Mouse (Mus musculus) lung, embryonic 14.5 days (tissue): ENCODE measurements around the gene Gsx2. TPM values are rescaled to one million over a fixed set of nuclear protein-coding genes. Genes with fewer than 3 reads are reported as not detected.

Source experiments
- ATAC-seq: fragments of 200-750 bp; cut with Nextera tagmentation; 2 replicates; pipeline ENCODE4 v1.8.0; 2017; ENCODE audit warnings: mild to moderate bottlenecking, moderate TSS enrichment, moderate library complexity; ENCODE audit not compliant: insufficient read depth
- DNase-seq: peaks from one replicate; pipeline ENCODE4 v3.0.0-alpha.2; 2015
- H3K27ac ChIP-seq: fragments of 300-500 bp; sonication (generic); 2 replicates; pipeline ENCODE4 v1.5.1; 2014; ENCODE audit warnings: low read depth, mild to moderate bottlenecking, moderate library complexity
- H3K27me3 ChIP-seq: fragments of 300-500 bp; sonication (generic); 2 replicates; pipeline ENCODE4 v1.6.1; 2014; ENCODE audit warnings: low read length, control low read depth; ENCODE audit not compliant: insufficient read depth
- H3K36me3 ChIP-seq: fragments of 300-500 bp; sonication (generic); 2 replicates; pipeline ENCODE4 v1.6.1; 2014; ENCODE audit warnings: control low read depth; ENCODE audit not compliant: insufficient read depth
- H3K4me1 ChIP-seq: fragments of 300-500 bp; sonication (generic); 2 replicates; pipeline ENCODE4 v1.6.1; 2014; ENCODE audit warnings: antibody characterized with exemption, control low read depth; ENCODE audit not compliant: insufficient read depth
- H3K4me2 ChIP-seq: fragments of 300-500 bp; sonication (generic); 2 replicates; pipeline ENCODE4 v1.6.1; 2014; ENCODE audit warnings: mild to moderate bottlenecking
- H3K4me3 ChIP-seq: fragments of 300-500 bp; sonication (generic); 2 replicates; pipeline ENCODE4 v1.5.1; 2014; ENCODE audit warnings: low read depth, low read length
- H3K9ac ChIP-seq: fragments of 300-500 bp; sonication (generic); 2 replicates; pipeline ENCODE4 v1.6.1; 2014
- H3K9me3 ChIP-seq: fragments of 300-500 bp; sonication (generic); 2 replicates; pipeline ENCODE4 v1.6.1; 2016; ENCODE audit warnings: low read depth, low read length, control low read depth
- CTCF ChIP-seq: IDR thresholded peaks from 2 replicates; pipeline ENCODE4 v1.5.1; 2016; ENCODE audit warnings: antibody characterized with exemption, low read depth
- WGBS: fragments of 180-500 bp; shearing (Covaris S2); extraction: QIAGEN DNeasy Blood & Tissue Kit; methylation state at CpG from one replicate; pipeline ENCODE4 v1.1.7; 2014; 5-methylcytosine and 5-hydroxymethylcytosine counted together
- polyA plus RNA-seq: library from polyadenylated mRNA; unstranded; fragments of >200 nt; fragmentation: Nextera tagmentation; extraction: Ambion mirVana; gene quantifications from 2 replicates; pipeline ENCODE4 v1.2.1, GENCODE M21; 2014

Gene Gsx2
- polyA plus RNA-seq, 1 experiment from 2014 or later: not detected

DNA sequence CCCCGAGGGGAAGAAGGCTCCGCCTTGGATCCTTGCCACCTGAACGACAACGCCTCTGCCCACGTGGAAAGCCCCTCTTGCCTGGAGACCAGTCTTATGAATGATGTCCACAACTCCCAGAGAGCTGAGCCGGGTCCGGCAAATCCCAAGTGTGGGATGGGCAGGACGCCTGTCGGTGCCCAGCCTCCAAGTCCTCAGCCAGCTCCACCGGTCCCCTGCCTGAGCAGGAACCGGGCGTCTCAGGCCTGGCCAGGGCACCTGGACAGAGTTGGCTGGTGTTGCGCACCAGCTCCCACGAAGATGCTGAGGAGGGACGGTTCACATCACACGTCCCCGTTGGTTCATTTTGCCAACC, 10.1 kb downstream of the Gsx2 start:
- TF ChIP-seq CTCF: no peak
- no peaks in the 10 kb centered on the region for H3K4me1 ChIP-seq
- DNase-seq (no peak), ATAC-seq (no peak)
- H3K9ac ChIP-seq: no peak overlapping the region
- no peaks in the 10 kb centered on the region for H3K9me3 ChIP-seq
- H3K36me3 ChIP-seq: no peaks in the 10 kb centered on the region
- H3K4me3 ChIP-seq: no peak overlapping the region
- whole genome bisulfite sequencing: 3% methylated on average over 17 of the region's 17 CpGs
- no peak overlapping the region for H3K27ac ChIP-seq
- no peak overlapping the region for H3K4me2 ChIP-seq
- H3K27me3 ChIP-seq: peaks cover 79% of the 10 kb centered on the region

DNA sequence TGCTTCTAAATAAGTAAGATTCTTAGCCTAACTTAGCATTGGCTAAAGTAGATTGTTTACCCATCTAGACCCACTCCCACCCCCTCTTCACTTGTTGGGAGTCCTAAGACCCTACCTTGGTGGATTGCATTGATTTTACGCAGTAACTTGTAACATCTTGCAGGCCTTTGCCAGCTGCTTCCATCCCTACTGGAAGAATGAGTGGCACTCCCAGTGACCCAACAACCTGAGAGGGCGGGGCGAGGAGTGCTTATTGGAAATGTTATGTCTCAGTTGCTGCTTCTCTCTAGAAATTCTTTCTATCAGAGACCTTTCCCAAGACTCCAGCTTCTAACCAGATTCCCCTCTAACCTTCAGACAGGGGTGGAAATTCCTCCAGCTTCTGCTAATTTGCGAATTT, 10.5 kb downstream of the Gsx2 start:
- H3K9ac ChIP-seq: no peak overlapping the region
- no peak overlapping the region for H3K4me2 ChIP-seq
- TF ChIP-seq CTCF: no peak
- no peak for ATAC-seq
- no peak for DNase-seq
- H3K36me3 ChIP-seq: no peaks in the 10 kb centered on the region
- WGBS: 8% methylated on average over 4 of the region's 4 CpGs
- H3K4me1 ChIP-seq: no peaks in the 10 kb centered on the region
- no peak overlapping the region for H3K4me3 ChIP-seq
- H3K27me3 ChIP-seq: peaks cover 75% of the 10 kb centered on the region
- H3K9me3 ChIP-seq: no peaks in the 10 kb centered on the region
- no peak overlapping the region for H3K27ac ChIP-seq

DNA sequence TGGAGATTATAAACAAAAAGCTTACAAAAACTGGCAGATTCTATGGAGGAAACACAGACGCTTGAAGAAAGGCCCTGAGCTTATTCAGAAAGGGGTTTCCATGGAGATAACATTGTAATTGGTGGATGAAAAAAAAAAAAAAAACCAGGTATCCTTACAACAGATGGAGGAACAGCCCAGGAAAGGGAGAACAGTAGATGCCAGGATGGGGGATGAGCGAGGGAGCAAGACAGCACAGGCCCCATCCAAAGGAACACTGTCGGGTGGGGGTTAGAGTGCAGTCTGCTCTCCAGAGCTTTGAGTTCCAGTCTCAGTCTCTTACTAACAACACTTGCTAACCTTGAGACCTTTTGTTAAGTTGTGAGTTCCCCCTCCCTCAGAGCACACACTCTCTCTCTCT, 31.1 kb downstream of the Gsx2 start:
- no peak for TF ChIP-seq CTCF
- H3K4me2 ChIP-seq: no peak overlapping the region
- H3K9me3 ChIP-seq: no peaks in the 10 kb centered on the region
- H3K27ac ChIP-seq: no peak overlapping the region
- no peak overlapping the region for H3K4me3 ChIP-seq
- no peak for DNase-seq
- no peaks in the 10 kb centered on the region for H3K27me3 ChIP-seq
- H3K9ac ChIP-seq: no peak overlapping the region
- H3K36me3 ChIP-seq: no peaks in the 10 kb centered on the region
- WGBS: 71% methylated on average over 3 of the region's 3 CpGs
- ATAC-seq: no peak
- H3K4me1 ChIP-seq: no peaks in the 10 kb centered on the region

DNA sequence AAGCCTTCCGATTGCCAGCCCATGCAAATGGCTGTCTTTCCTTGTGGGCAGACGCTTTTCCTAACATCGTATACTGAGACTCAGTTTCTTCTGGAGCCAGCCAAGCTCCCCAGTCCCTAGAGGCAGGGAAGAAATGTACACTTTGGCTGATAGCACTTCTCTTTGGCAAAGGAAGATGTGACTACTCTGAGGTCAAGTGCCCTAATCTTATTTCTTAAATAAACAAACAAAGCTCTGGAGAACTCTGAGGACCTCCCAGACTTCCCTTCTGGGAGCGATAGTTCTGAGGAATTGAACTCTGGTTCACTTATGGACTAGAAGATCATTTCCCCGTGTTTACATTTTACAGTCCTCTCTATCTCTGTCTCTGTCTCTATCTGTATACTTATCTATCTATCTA, 34.0 kb downstream of the Gsx2 start:
- Histone ChIP-seq H3K4me2 (no peak overlapping the region), H3K4me1 (no peaks in the 10 kb centered on the region), H3K9me3 (no peaks in the 10 kb centered on the region), H3K36me3 (no peaks in the 10 kb centered on the region), H3K27me3 (no peaks in the 10 kb centered on the region), H3K9ac (no peak overlapping the region), H3K27ac (no peak overlapping the region), H3K4me3 (no peak overlapping the region)
- ATAC-seq: peak; percentile 58; the same call in 1 of the 2 replicates
- peak; percentile 65 for DNase-seq
- 14% methylated on average over 5 of the region's 5 CpGs for WGBS
- no peak for TF ChIP-seq CTCF

DNA sequence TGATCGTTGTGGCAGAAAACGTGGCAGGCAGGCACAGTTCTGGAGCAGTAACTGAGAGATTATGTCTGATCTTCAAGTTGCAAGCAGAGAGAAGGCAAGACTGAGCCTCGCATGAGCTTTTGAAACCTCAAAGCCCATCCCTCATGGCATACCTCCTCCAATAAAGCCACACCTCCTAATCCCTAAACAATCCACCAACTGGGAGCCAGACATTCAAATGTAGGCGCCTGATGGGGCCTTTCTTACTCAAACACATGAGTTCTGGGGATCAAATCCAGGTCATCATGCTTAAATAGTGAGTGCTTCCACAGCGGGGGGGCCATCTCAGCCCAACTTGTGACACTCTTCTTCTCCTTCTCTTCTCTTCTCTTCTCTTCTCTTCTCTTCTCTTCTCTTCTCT, 36.4 kb downstream of the Gsx2 start:
- H3K9me3 ChIP-seq: no peaks in the 10 kb centered on the region
- TF ChIP-seq CTCF: no peak
- no peaks in the 10 kb centered on the region for H3K36me3 ChIP-seq
- no peaks in the 10 kb centered on the region for H3K4me1 ChIP-seq
- ATAC-seq (no peak), DNase-seq (no peak)
- H3K4me3 ChIP-seq: no peak overlapping the region
- no peaks in the 10 kb centered on the region for H3K27me3 ChIP-seq
- no peak overlapping the region for H3K27ac ChIP-seq
- WGBS: 67% methylated on average over 5 of the region's 5 CpGs
- H3K9ac ChIP-seq: no peak overlapping the region
- H3K4me2 ChIP-seq: no peak overlapping the region

DNA sequence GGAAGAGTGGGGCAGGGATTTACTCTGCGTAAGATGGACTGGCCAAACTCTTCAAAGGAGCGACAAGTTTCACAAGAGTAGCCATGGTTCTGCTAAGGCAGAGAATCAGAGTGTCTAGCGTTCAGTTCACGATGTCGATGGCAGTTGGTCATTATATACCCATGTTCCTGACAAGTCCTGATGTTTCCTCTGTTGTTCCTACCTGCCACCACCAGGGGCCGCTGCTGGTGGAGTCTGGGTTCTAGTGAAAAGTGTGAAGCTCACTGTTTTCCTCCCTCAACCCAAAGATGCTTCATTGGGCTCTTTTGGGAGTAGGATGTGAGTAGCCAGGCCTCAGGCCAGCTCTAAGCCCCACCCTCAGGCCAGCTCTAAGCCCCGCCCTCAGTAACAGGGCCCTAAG, 43.4 kb downstream of the Gsx2 start:
- no peaks in the 10 kb centered on the region for H3K27me3 ChIP-seq
- no peak overlapping the region for H3K4me3 ChIP-seq
- no peaks in the 10 kb centered on the region for H3K36me3 ChIP-seq
- no peaks in the 10 kb centered on the region for H3K4me1 ChIP-seq
- no peak for ATAC-seq
- TF ChIP-seq CTCF: peak; percentile 62
- H3K9me3 ChIP-seq: no peaks in the 10 kb centered on the region
- WGBS: 61% methylated on average over 7 of the region's 7 CpGs
- H3K27ac ChIP-seq: no peak overlapping the region
- H3K9ac ChIP-seq: no peak overlapping the region
- no peak overlapping the region for H3K4me2 ChIP-seq
- no peak for DNase-seq

DNA sequence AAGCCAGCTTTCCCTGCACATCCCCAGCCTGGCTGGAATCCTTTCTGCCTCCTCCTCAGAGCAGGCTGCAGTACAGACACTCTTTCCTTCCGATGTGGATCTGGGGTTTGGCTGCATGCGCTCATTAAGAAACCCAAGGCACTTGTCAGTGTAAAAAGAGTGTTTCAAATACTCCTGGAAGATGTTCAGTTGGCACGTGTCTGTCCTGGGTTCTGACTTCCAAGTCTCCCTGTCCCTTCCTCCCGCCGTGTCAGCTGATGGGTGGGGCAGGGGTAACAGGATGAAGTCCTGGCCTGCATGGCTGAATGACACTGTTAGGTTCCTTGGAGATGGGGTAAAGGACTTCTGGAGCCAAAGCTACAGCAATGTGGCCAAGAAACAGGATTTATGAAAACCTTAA, 46.2 kb downstream of the Gsx2 start:
- Histone ChIP-seq H3K9me3 (no peaks in the 10 kb centered on the region), H3K9ac (no peak overlapping the region), H3K4me1 (no peaks in the 10 kb centered on the region), H3K27ac (no peak overlapping the region), H3K4me2 (no peak overlapping the region), H3K27me3 (no peaks in the 10 kb centered on the region), H3K36me3 (no peaks in the 10 kb centered on the region), H3K4me3 (no peak overlapping the region)
- DNase-seq (no peak), ATAC-seq (no peak)
- 34% methylated on average over 5 of the region's 5 CpGs for WGBS
- TF ChIP-seq CTCF: no peak

Other genes with a start within 250 kb of the Gsx2 start
- 43.2 and 49.2 TPM in 2 replicates for gene Chic2, start 30.8 kb upstream of the Gsx2 start, polyA plus RNA-seq
- 48.1 and 50.4 TPM in 2 replicates for gene Pdgfra, start 76.7 kb downstream of the Gsx2 start, polyA plus RNA-seq